Mouse (Mus musculus): ENCODE results near the gene Brinp2. TPM values are rescaled to one million over a fixed set of nuclear protein-coding genes. Genes with fewer than 3 reads are reported as not detected.
A peak's percentile ranks its signal among the peaks of the same experiment; 100 is the strongest.

Brinp2 gene
- total RNA-seq, 1 experiment = 1.0 TPM

- no peaks in the 10 kb centered on the region for H3K9me3 ChIP-seq (ENCODE audit: control insufficient read depth, insufficient read depth, low read depth, low read length)
- H3K4me1 ChIP-seq (ENCODE audit: control insufficient read depth in 2 of 2, insufficient read depth in 2 of 2, low read length in 2 of 2, poor library complexity in 1 of 2) = no peaks in the 10 kb centered on the region
- in situ Hi-C loops (cut with MboI; ENCODE audit: low sequenced_read_pairs in 2 of 2, unreplicated experiment in 2 of 2) = no loop called here
- no peak overlapping the region for H3K4me3 ChIP-seq (ENCODE audit: insufficient read depth in 1 of 2, low read depth in 1 of 2, low read length in 2 of 2, poor library complexity in 1 of 2, severe bottlenecking in 1 of 2)
- no peak overlapping the region for H3K27ac ChIP-seq (ENCODE audit: insufficient read depth, low read depth, low read length, poor library complexity, severe bottlenecking)
- TF ChIP-seq ZNF384 (IDR thresholded peaks at IDR 0.05; ENCODE audit: low read depth, low read length) (no peak), ZC3H11A (IDR thresholded peaks at IDR 0.05; ENCODE audit: borderline replicate concordance, low read depth, low read length) (no peak), CHD2 (IDR thresholded peaks at IDR 0.05; ENCODE audit: low read depth, low read length) (no peak), HCFC1 (IDR thresholded peaks at IDR 0.05; ENCODE audit: borderline replicate concordance, insufficient read depth, low read length) (no peak), MAFK (IDR thresholded peaks at IDR 0.05; ENCODE audit: insufficient read depth, low read depth, low read length) (no peak)
- H3K36me3 ChIP-seq (ENCODE audit: control insufficient read depth, insufficient read depth, low read length, poor library complexity, severe bottlenecking) = no peaks in the 10 kb centered on the region
- peak; percentile 11 for DNase-seq (ENCODE audit: low read depth, low spot score)
- H3K9ac ChIP-seq (ENCODE audit: insufficient read depth, low read depth, low read length, poor library complexity, severe bottlenecking) = no peak overlapping the region
Measured at GRCm38 (mm10) chr1:158202932-158203331, 153.2 kb downstream of the Brinp2 start.

Other genes with a start within 250 kb of the Brinp2 start
- gene Astn1, start 5.9 kb upstream of the Brinp2 start, total RNA-seq (2012; rRNA removed) = 0.69 and 0.85 TPM in 2 replicates

Measured in ES-E14 (cell line).